Mouse (Mus musculus): ENCODE measurements around the gene Rfx8. TPM values are rescaled to one million over a fixed set of nuclear protein-coding genes. Genes with fewer than 3 reads are reported as not detected.

Rfx8 gene
- total RNA-seq, 2 experiments from 2014 or later: 0.25 to 0.38 TPM

- no peak for DNase-seq (ENCODE audit: low spot score in 2 of 2)
Observed at GRCm38 (mm10) chr1:39734881-39735280, 14.1 kb upstream of the Rfx8 start.

GRCm38 (mm10) chr1:39734311-39734710 lies 13.5 kb upstream of the Rfx8 start:
- DNase-seq (ENCODE audit: low spot score in 2 of 2): no peak

- no peak for DNase-seq (ENCODE audit: low spot score in 2 of 2)
Observed at GRCm38 (mm10) chr1:39733876-39734275, 13.1 kb upstream of the Rfx8 start.

GRCm38 (mm10) chr1:39732081-39732480 lies 11.3 kb upstream of the Rfx8 start:
- DNase-seq (ENCODE audit: low spot score in 2 of 2): no peak

GRCm38 (mm10) chr1:39731543-39731942 lies 10.7 kb upstream of the Rfx8 start:
- DNase-seq (ENCODE audit: low spot score in 2 of 2): no peak

GRCm38 (mm10) chr1:39730868-39731267 lies 10.1 kb upstream of the Rfx8 start:
- DNase-seq (ENCODE audit: low spot score in 2 of 2): no peak

- DNase-seq (ENCODE audit: low spot score in 2 of 2): no peak
Observed at GRCm38 (mm10) chr1:39729919-39730318, 9.1 kb upstream of the Rfx8 start.

GRCm38 (mm10) chr1:39721351-39721726 lies 542 bp upstream of the Rfx8 start:
- no peak for DNase-seq (ENCODE audit: low spot score in 2 of 2)

GRCm38 (mm10) chr1:39720186-39720585 lies 611 bp downstream of the Rfx8 start:
- DNase-seq (ENCODE audit: low spot score in 2 of 2): no peak

GRCm38 (mm10) chr1:39715551-39715950 lies 5.2 kb downstream of the Rfx8 start:
- DNase-seq (ENCODE audit: low spot score in 2 of 2): no peak

- no peak for DNase-seq (ENCODE audit: low spot score in 2 of 2)
Observed at GRCm38 (mm10) chr1:39714729-39715128, 6.1 kb downstream of the Rfx8 start.

GRCm38 (mm10) chr1:39713842-39714658 lies 6.7 kb downstream of the Rfx8 start:
- peak in 1 of 2 experiments; percentile 44 for DNase-seq (ENCODE audit: low spot score in 2 of 2)

- DNase-seq (ENCODE audit: low spot score in 2 of 2): no peak
Observed at GRCm38 (mm10) chr1:39713300-39713699, 7.5 kb downstream of the Rfx8 start.

- DNase-seq (ENCODE audit: low spot score in 2 of 2): peak in 1 of 2 experiments; percentile 28
Observed at GRCm38 (mm10) chr1:39712261-39712660, 8.5 kb downstream of the Rfx8 start.

- DNase-seq (ENCODE audit: low spot score in 2 of 2): no peak
Observed at GRCm38 (mm10) chr1:39710604-39711003, 10.2 kb downstream of the Rfx8 start.

GRCm38 (mm10) chr1:39710016-39710415 lies 10.8 kb downstream of the Rfx8 start:
- DNase-seq (ENCODE audit: low spot score in 2 of 2): no peak

GRCm38 (mm10) chr1:39708778-39709177 lies 12.0 kb downstream of the Rfx8 start:
- DNase-seq (ENCODE audit: low spot score in 2 of 2): no peak

- DNase-seq (ENCODE audit: low spot score in 2 of 2): no peak
Observed at GRCm38 (mm10) chr1:39702216-39703046, 18.4 kb downstream of the Rfx8 start.

- DNase-seq (ENCODE audit: low spot score in 2 of 2): no peak
Observed at GRCm38 (mm10) chr1:39701274-39701602, 19.6 kb downstream of the Rfx8 start.

GRCm38 (mm10) chr1:39700599-39701273 lies 20.1 kb downstream of the Rfx8 start:
- no peak for DNase-seq (ENCODE audit: low spot score in 2 of 2)

GRCm38 (mm10) chr1:39698456-39698855 lies 22.3 kb downstream of the Rfx8 start:
- no peak for DNase-seq (ENCODE audit: low spot score in 2 of 2)

- DNase-seq (ENCODE audit: low spot score in 2 of 2): no peak
Observed at GRCm38 (mm10) chr1:39695198-39695597, 25.6 kb downstream of the Rfx8 start.
